Mouse (Mus musculus) liver, adult 2 months (tissue): ENCODE results near the gene Cacng1.

Experiments used
- CTCF ChIP-seq: fragments of 200-500 bp; IDR thresholded peaks from 2 replicates; pipeline ENCODE4 v1.5.1; 2011; ENCODE audit warnings: low read depth, low read length, control low read depth
- POLR2A ChIP-seq: fragments of 200-500 bp; IDR thresholded peaks from 2 replicates; pipeline ENCODE4 v1.6.1; 2011; ENCODE audit warnings: low read length, control low read depth; ENCODE audit not compliant: insufficient read depth; ENCODE audit errors: extremely low read depth

GRCm38 (mm10) chr11:107716332-107716938, at the start of gene Cacng1:
- TF ChIP-seq CTCF (no peak), POLR2A (no peak)
